Mouse (Mus musculus): ENCODE results near the gene Kif26a.
A peak's percentile ranks its signal among the peaks of the same experiment; 100 is the strongest.

The Kif26a gene

GRCm38 (mm10) chr12:112145875-112146651, at the start of gene Kif26a:
Kif26a (plus strand) TSS chr12:112146208.
- DNase-seq: peak; percentile 50 to 78

- DNase-seq: no peak
These were observed 49.3 kb upstream of the Kif26a start for GRCm38 (mm10) chr12:112096733-112097117.

GRCm38 (mm10) chr12:112100106-112100505, 45.9 kb upstream of the Kif26a start:
- no peak for DNase-seq

GRCm38 (mm10) chr12:112101045-112101444, 45.0 kb upstream of the Kif26a start:
- DNase-seq: no peak

GRCm38 (mm10) chr12:112103179-112103578, 42.8 kb upstream of the Kif26a start:
- no peak for DNase-seq

GRCm38 (mm10) chr12:112104890-112105289, 41.1 kb upstream of the Kif26a start:
- no peak for DNase-seq

- DNase-seq: peak; percentile 71 to 75
These were observed 39.5 kb upstream of the Kif26a start, which contains the start of gene Aspg for GRCm38 (mm10) chr12:112106541-112106971. Aspg (plus strand) TSS chr12:112106679.

- DNase-seq: no peak
These were observed 38.3 kb upstream of the Kif26a start for GRCm38 (mm10) chr12:112107685-112108084.

GRCm38 (mm10) chr12:112108696-112109445, 37.1 kb upstream of the Kif26a start:
- peak; percentile 83 for DNase-seq

- DNase-seq: peak; percentile 77 to 79
These were observed 36.3 kb upstream of the Kif26a start for GRCm38 (mm10) chr12:112109701-112110100.

GRCm38 (mm10) chr12:112111323-112111722, 34.7 kb upstream of the Kif26a start:
- DNase-seq: no peak

- DNase-seq: no peak
These were observed 33.8 kb upstream of the Kif26a start for GRCm38 (mm10) chr12:112112235-112112634.

GRCm38 (mm10) chr12:112112686-112113396, 33.2 kb upstream of the Kif26a start:
- peak in 1 of 2 experiments; percentile 54 for DNase-seq

GRCm38 (mm10) chr12:112113710-112114109, 32.3 kb upstream of the Kif26a start:
- peak; percentile 92 to 95 for DNase-seq

GRCm38 (mm10) chr12:112117006-112117405, 29.0 kb upstream of the Kif26a start:
- no peak for DNase-seq

- DNase-seq: no peak
These were observed 28.4 kb upstream of the Kif26a start for GRCm38 (mm10) chr12:112117649-112118048.

GRCm38 (mm10) chr12:112121188-112121587, 24.8 kb upstream of the Kif26a start:
- DNase-seq: peak in 1 of 2 experiments; percentile 49

- peak; percentile 43 to 54 for DNase-seq
These were observed 20.1 kb upstream of the Kif26a start for GRCm38 (mm10) chr12:112125903-112126302.

- no peak for DNase-seq
These were observed 18.9 kb upstream of the Kif26a start for GRCm38 (mm10) chr12:112126931-112127635.

- DNase-seq: no peak
These were observed 17.5 kb upstream of the Kif26a start for GRCm38 (mm10) chr12:112128526-112128925.

- DNase-seq: no peak
These were observed 16.6 kb upstream of the Kif26a start for GRCm38 (mm10) chr12:112129300-112129856.
